ENCODE assay signal across 20 mouse cellular contexts in genomic region chr11:97232436-97232835, GRCm38 (mm10). TPM values are rescaled to one million over a fixed set of nuclear protein-coding genes. Genes with fewer than 3 reads are reported as not detected.
DNase-seq lines count a peak whose midpoint lies in the region; ATAC-seq lines count a peak whose summit lies in the region.
"Had no signal": no experiment of that assay in that cellular context is flagged by ENCODE, and none has a peak within 500 bp of the region (broad histone marks: within the 10 kb centered on the region; RNA-seq: fewer than 3 reads in every experiment).

No protein-coding gene starts in this region.

- no peak overlapping the region for H3K9ac ChIP-seq in intestine, embryonic 14.5 days (ENCODE audit: low read length)
- no peak overlapping the region for H3K9ac ChIP-seq in intestine, embryonic 15.5 days
- H3K9ac ChIP-seq: forebrain, embryonic 13.5 days; heart, embryonic 15.5 days; hindbrain, embryonic 13.5 days; kidney, embryonic 15.5 days; limb, embryonic 13.5 days; liver, embryonic 15.5 days had no signal

- H3K27me3 ChIP-seq in intestine, embryonic 14.5 days (replicated peaks; ENCODE audit: control insufficient read depth, insufficient read depth, low read length): no peaks in the 10 kb centered on the region
- H3K27me3 ChIP-seq in intestine, embryonic 15.5 days (replicated peaks): no peaks in the 10 kb centered on the region
- H3K27me3 ChIP-seq: forebrain, embryonic 13.5 days; heart, embryonic 15.5 days; hindbrain, embryonic 13.5 days; kidney, embryonic 15.5 days; limb, embryonic 13.5 days; liver, embryonic 15.5 days; Patski had no signal

- H3K4me1 ChIP-seq in intestine, embryonic 14.5 days (replicated peaks; ENCODE audit: control insufficient read depth, insufficient read depth, low read length): no peaks in the 10 kb centered on the region
- no peaks in the 10 kb centered on the region for H3K4me1 ChIP-seq in intestine, embryonic 15.5 days (replicated peaks)
- H3K4me1 ChIP-seq: forebrain, embryonic 13.5 days; heart, embryonic 15.5 days; hindbrain, embryonic 13.5 days; kidney, embryonic 15.5 days; limb, embryonic 13.5 days; liver, embryonic 15.5 days had no signal

- no peaks in the 10 kb centered on the region for H3K9me3 ChIP-seq in intestine, embryonic 14.5 days (ENCODE audit: control insufficient read depth, low read length)
- H3K9me3 ChIP-seq in intestine, embryonic 15.5 days: no peaks in the 10 kb centered on the region
- H3K9me3 ChIP-seq: forebrain, embryonic 13.5 days; heart, embryonic 15.5 days; hindbrain, embryonic 13.5 days; kidney, embryonic 15.5 days; limb, embryonic 13.5 days; liver, embryonic 15.5 days had no signal

- WGBS in intestine, embryonic 14.5 days: 93% methylated on average over 5 of the region's 5 CpGs
- WGBS in intestine, embryonic 15.5 days: 95% methylated on average over 5 of the region's 5 CpGs

- peaks cover 93% of the 10 kb centered on the region for H3K36me3 ChIP-seq in intestine, embryonic 14.5 days (ENCODE audit: control insufficient read depth, insufficient read depth, low read length)
- H3K36me3 ChIP-seq in intestine, embryonic 15.5 days: peaks cover 27% of the 10 kb centered on the region; the same call in 1 of the 2 replicates

- H3K4me2 ChIP-seq in intestine, embryonic 14.5 days (ENCODE audit: low read length): no peak overlapping the region
- no peak overlapping the region for H3K4me2 ChIP-seq in intestine, embryonic 15.5 days (replicated peaks)
- H3K4me2 ChIP-seq: forebrain, embryonic 13.5 days; heart, embryonic 15.5 days; hindbrain, embryonic 13.5 days; kidney, embryonic 15.5 days; limb, embryonic 13.5 days; liver, embryonic 15.5 days; midbrain, embryonic 11.5 days had no signal

- DNase-seq in adrenal gland, postnatal 10 days: peak; percentile 56
- no peak for DNase-seq in adrenal gland, adult 2 months
- DNase-seq in intestine, embryonic 14.5 days (ENCODE audit: low spot score): peak; percentile 42
- peak; percentile 40 to 45 for DNase-seq in cerebellum, postnatal 36 days
- DNase-seq in right cerebral cortex, postnatal 10 days (ENCODE audit: low spot score in 2 of 2): no peak
- DNase-seq in spleen, postnatal 36 days (ENCODE audit: low spot score in 2 of 2): no peak
- DNase-seq: adrenal gland, postnatal 14 days; gastrocnemius, postnatal 14 days had no signal

- no peak for ATAC-seq in intestine, embryonic 14.5 days (replicated peaks; ENCODE audit: low FRiP score, low TSS enrichment, low read depth)
- no peak for ATAC-seq in intestine, embryonic 15.5 days
- ATAC-seq in erythroid progenitor cell, adult 5-6 weeks (replicated peaks; ENCODE audit: low FRiP score, poor library complexity, severe bottlenecking): no peak
- ATAC-seq: forebrain, embryonic 13.5 days; intestine, embryonic 16.5 days; lung, postnatal 0 days; Patski had no signal

- no peak overlapping the region for H3K27ac ChIP-seq in intestine, embryonic 14.5 days (ENCODE audit: low read depth)
- no peak overlapping the region for H3K27ac ChIP-seq in intestine, embryonic 15.5 days
- H3K27ac ChIP-seq: forebrain, embryonic 13.5 days; heart, embryonic 15.5 days; hindbrain, embryonic 13.5 days; kidney, embryonic 15.5 days; limb, embryonic 13.5 days; liver, embryonic 15.5 days had no signal

- no peak overlapping the region for H3K4me3 ChIP-seq in intestine, embryonic 14.5 days (ENCODE audit: low read depth, low read length)
- H3K4me3 ChIP-seq in intestine, embryonic 15.5 days (replicated peaks): no peak overlapping the region
- H3K4me3 ChIP-seq: forebrain, embryonic 13.5 days; heart, embryonic 15.5 days; hindbrain, embryonic 13.5 days; kidney, embryonic 15.5 days; limb, embryonic 13.5 days; liver, embryonic 15.5 days had no signal

RNA-seq across cellular contexts. Expression of gene Kpnb1, which starts 44.8 kb away (rescaled TPM):
- 100 to 1,000 TPM; 109 to 115 TPM for total RNA-seq in adrenal gland, postnatal 10 days (2021)
- total RNA-seq in adrenal gland, adult 2 months (2021): 100 to 1,000 TPM in 1 of 2 experiments, 10 to 100 TPM in 1; 98.1 to 113 TPM
- polyA plus RNA-seq in adrenal gland, adult 2 months (2012; rRNA removed): 8.8 and 11.4 TPM in 2 replicates
- 79.9 and 86.0 TPM in 2 replicates for polyA plus RNA-seq in intestine, embryonic 14.5 days (2014; fragmentation: Nextera tagmentation; extraction: Ambion mirVana)
- 49.2 and 49.4 TPM in 2 replicates for polyA plus RNA-seq in intestine, embryonic 15.5 days (2015; fragmentation: Nextera tagmentation; extraction: Ambion mirVana)
- 116 and 118 TPM in 2 replicates for total RNA-seq in erythroid progenitor cell, adult 5-6 weeks (2015; ENCODE audit: low replicate concordance)
- 267 and 391 TPM in 2 replicates for total RNA-seq in erythroid progenitor cell, adult 5-6 weeks (2017; ENCODE audit: low replicate concordance)

RNA-seq across cellular contexts. Expression of gene Npepps, which starts 48.0 kb away (rescaled TPM):
- total RNA-seq in adrenal gland, postnatal 10 days (2021): 10 to 100 TPM; 63.2 to 68.3 TPM
- total RNA-seq in adrenal gland, adult 2 months (2021): 10 to 100 TPM; 69.2 to 70.2 TPM
- polyA plus RNA-seq in adrenal gland, adult 2 months (2012; rRNA removed): 29.8 and 34.3 TPM in 2 replicates
- 83.1 and 90.0 TPM in 2 replicates for polyA plus RNA-seq in intestine, embryonic 14.5 days (2014; fragmentation: Nextera tagmentation; extraction: Ambion mirVana)
- 77.3 and 84.1 TPM in 2 replicates for polyA plus RNA-seq in intestine, embryonic 15.5 days (2015; fragmentation: Nextera tagmentation; extraction: Ambion mirVana)
- 20.9 and 25.6 TPM in 2 replicates for total RNA-seq in erythroid progenitor cell, adult 5-6 weeks (2015; ENCODE audit: low replicate concordance)
- 9.4 and 32.2 TPM in 2 replicates for total RNA-seq in erythroid progenitor cell, adult 5-6 weeks (2017; ENCODE audit: low replicate concordance)

Comparison
In these comparisons a context has a peak if more than half of its experiments do, and no peak if none do; other contexts are left out.
1. DNase-seq: peak in adrenal gland, postnatal 10 days (single experiment), intestine, embryonic 14.5 days (single experiment) and cerebellum, postnatal 36 days (2 of 2); none in adrenal gland, adult 2 months (single experiment), right cerebral cortex, postnatal 10 days (0 of 2) and spleen, postnatal 36 days (0 of 2).